Mouse (Mus musculus): ENCODE results near the gene Gm21953.
"Not testable (repeated sequence)": the region's sequence is repeated elsewhere in the genome, so short reads cannot be mapped to it uniquely, and the experiment has no call there.

The Gm21953 gene

GRCm38 (mm10) chr4:42293967-42294366 lies at the start of gene Gm21953:
Gene Gm21953 (plus strand): TSS chr4:42294267.
- not testable (repeated sequence) for DNase-seq (ENCODE audit: low spot score)

GRCm38 (mm10) chr4:42255467-42255866 lies 38.6 kb upstream of the Gm21953 start, which contains the start of gene Ccl21b:
Gene Ccl21b (plus strand): TSS chr4:42255767.
- DNase-seq (ENCODE audit: low spot score), result not testable (repeated sequence)

- DNase-seq (ENCODE audit: low spot score), result not testable (repeated sequence)
Measured at GRCm38 (mm10) chr4:42318034-42318433, 24.0 kb downstream of the Gm21953 start, which contains the start of gene Fam205a3. Gene Fam205a3 (plus strand): TSS chr4:42318334.

Data from ovary, postnatal 14 days (tissue).